Mouse (Mus musculus) liver, adult (tissue): ENCODE data around the gene Pmepa1.

ENCODE experiments used
- GATA4 ChIP-seq: IDR thresholded peaks from 2 replicates; pipeline ENCODE4 v1.6.1; 2014; ENCODE audit warnings: mild to moderate bottlenecking, low read length; ENCODE audit not compliant: insufficient replicate concordance

Gene Pmepa1

GRCm38 (mm10) chr2:173225906-173226305 lies 50.4 kb downstream of the Pmepa1 start:
- no peak for TF ChIP-seq GATA4

- TF ChIP-seq GATA4: no peak
Observed at GRCm38 (mm10) chr2:173224832-173225231, 51.5 kb downstream of the Pmepa1 start.

- no peak for TF ChIP-seq GATA4
Observed at GRCm38 (mm10) chr2:173224097-173224496, 52.2 kb downstream of the Pmepa1 start.

- no peak for TF ChIP-seq GATA4
Observed at GRCm38 (mm10) chr2:173223496-173223895, 52.8 kb downstream of the Pmepa1 start.

- TF ChIP-seq GATA4: no peak
Observed at GRCm38 (mm10) chr2:173220754-173221153, 55.6 kb downstream of the Pmepa1 start.

- no peak for TF ChIP-seq GATA4
Observed at GRCm38 (mm10) chr2:173219256-173219954, 56.9 kb downstream of the Pmepa1 start.

GRCm38 (mm10) chr2:173218416-173219141 lies 57.8 kb downstream of the Pmepa1 start, which contains the start of gene Zbp1:
TSS of gene Zbp1 (minus strand) at chr2:173218923.
- TF ChIP-seq GATA4: no peak

GRCm38 (mm10) chr2:173217763-173218258 lies 58.5 kb downstream of the Pmepa1 start:
- no peak for TF ChIP-seq GATA4

- no peak for TF ChIP-seq GATA4
Observed at GRCm38 (mm10) chr2:173217246-173217645, 59.1 kb downstream of the Pmepa1 start.

- no peak for TF ChIP-seq GATA4
Observed at GRCm38 (mm10) chr2:173216840-173217239, 59.5 kb downstream of the Pmepa1 start.

- no peak for TF ChIP-seq GATA4
Observed at GRCm38 (mm10) chr2:173212227-173212626, 64.1 kb downstream of the Pmepa1 start.

GRCm38 (mm10) chr2:173209091-173209815 lies 67.1 kb downstream of the Pmepa1 start:
- TF ChIP-seq GATA4: no peak

- no peak for TF ChIP-seq GATA4
Observed at GRCm38 (mm10) chr2:173207051-173207450, 69.3 kb downstream of the Pmepa1 start.

- TF ChIP-seq GATA4: no peak
Observed at GRCm38 (mm10) chr2:173205563-173206099, 70.7 kb downstream of the Pmepa1 start.

GRCm38 (mm10) chr2:173204671-173205070 lies 71.7 kb downstream of the Pmepa1 start:
- TF ChIP-seq GATA4: no peak
